Mouse (Mus musculus): Measurements from ENCODE around the gene Klk1b1.
"Not testable (repeated sequence)": the region's sequence is repeated elsewhere in the genome, so short reads cannot be mapped to it uniquely, and the experiment has no call there.

Gene Klk1b1

DNA sequence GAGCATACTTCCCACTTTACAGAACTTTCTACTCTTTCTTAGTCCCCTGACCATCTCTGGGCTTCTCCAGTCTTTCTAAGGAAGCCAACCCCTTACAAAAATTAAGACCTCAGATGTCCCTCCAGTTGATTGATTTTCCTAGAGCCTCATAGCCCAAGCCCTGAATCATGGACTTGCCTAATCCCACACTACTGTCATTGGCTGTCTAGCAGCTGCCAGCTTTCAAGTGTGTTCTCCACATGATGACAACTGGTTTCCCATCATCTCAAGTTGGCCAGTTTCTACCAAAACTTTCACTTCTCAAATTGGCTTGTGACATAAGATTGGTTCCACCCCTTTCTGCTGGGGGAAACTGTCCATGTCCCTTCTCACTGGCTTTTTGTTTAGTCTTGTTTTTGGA is 38.3 kb downstream of the Klk1b1 start:
- no peak for DNase-seq (ENCODE audit: inconsistent ontology term)

DNA sequence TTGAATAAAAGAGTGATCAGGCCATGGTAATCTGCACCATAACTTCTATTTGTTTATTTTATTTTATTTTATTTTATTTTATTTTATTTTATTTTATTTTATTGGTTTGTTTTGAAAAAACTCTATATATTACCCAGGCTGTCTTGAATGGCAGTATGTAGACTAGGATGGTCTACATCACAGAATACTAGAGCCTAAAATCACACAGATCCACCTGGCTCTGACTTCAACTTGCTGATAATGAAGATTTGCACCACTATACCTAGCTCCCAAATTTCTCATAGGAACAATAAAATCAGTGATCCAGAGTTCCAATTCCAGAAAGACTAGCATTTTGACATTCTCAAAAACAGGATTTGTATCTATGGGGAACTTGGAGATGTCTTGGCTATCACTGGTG is 45.3 kb downstream of the Klk1b1 start, which contains the start of gene Klk1b26:
Klk1b26 (plus strand) TSS at position 301 of the 400 bp plus-strand sequence.
- not testable (repeated sequence) for DNase-seq (ENCODE audit: inconsistent ontology term)

DNA sequence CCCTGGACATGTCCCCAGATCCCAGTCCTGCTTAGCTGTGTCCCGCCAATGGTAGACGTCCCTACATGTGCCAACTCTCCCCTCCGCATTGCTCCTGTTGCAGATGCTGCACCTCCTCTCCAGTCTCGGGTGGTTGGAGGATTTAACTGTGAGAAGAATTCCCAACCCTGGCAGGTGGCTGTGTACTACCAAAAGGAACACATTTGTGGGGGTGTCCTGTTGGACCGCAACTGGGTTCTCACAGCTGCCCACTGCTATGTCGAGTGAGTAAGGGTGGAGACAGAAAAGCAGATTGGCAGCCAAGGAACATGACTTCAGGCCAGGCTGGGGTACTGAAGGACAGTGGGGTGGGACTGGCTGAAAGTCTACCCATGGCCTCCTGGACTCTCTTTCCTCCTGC is 48.1 kb downstream of the Klk1b1 start:
- not testable (repeated sequence) for DNase-seq (ENCODE audit: inconsistent ontology term)

DNA sequence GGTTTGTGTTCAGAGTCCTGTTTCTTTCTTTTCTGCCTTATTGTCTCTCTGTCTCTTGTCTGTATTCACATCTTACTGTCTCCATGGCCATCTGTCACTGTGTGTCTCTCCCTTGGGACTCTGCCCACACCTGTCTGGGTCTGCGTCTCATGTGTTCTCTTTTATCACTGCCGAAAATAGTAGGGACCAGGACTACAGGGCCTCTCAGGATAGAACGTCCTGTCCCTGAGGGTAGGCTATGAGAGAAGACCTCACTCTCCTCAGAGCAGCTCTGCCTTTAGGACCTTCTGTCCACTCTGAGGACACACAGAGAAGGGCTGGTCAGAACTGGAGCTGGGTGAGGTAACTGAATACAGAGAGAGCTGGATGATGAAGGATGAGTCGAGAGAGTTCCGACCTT is 48.5 kb downstream of the Klk1b1 start:
- no peak for DNase-seq (ENCODE audit: inconsistent ontology term)
